Mouse (Mus musculus) embryonic facial prominence, embryonic 14.5 days (tissue): ENCODE data around the gene Atp7a. TPM values are rescaled to one million over a fixed set of nuclear protein-coding genes. Genes with fewer than 3 reads are reported as not detected.

Experiments used
- ATAC-seq: fragments of 200-750 bp; cut with Nextera tagmentation; 2 replicates; pipeline ENCODE4 v1.8.0; 2017; ENCODE audit warnings: low read depth, moderate number of reproducible peaks, moderate TSS enrichment
- DNase-seq: peaks from one replicate; pipeline ENCODE4 v3.0.0-alpha.2; 2015; ENCODE audit warnings: low spot score
- H3K27ac ChIP-seq: fragments of 300-500 bp; sonication (generic); replicated peaks from 2 replicates; pipeline ENCODE4 v1.5.1; 2014; ENCODE audit warnings: low read depth, mild to moderate bottlenecking, low read length, moderate library complexity
- H3K27me3 ChIP-seq: fragments of 300-500 bp; sonication (generic); replicated peaks from 2 replicates; pipeline ENCODE4 v1.6.1; 2014; ENCODE audit warnings: low read length; ENCODE audit not compliant: control insufficient read depth, insufficient read depth
- H3K36me3 ChIP-seq: fragments of 300-500 bp; sonication (generic); 2 replicates; pipeline ENCODE4 v1.6.1; 2014; ENCODE audit warnings: low read length, mixed read lengths; ENCODE audit not compliant: control insufficient read depth, insufficient read depth
- H3K4me1 ChIP-seq: fragments of 300-500 bp; sonication (generic); 2 replicates; pipeline ENCODE4 v1.6.1; 2014; ENCODE audit warnings: antibody characterized with exemption, low read length; ENCODE audit not compliant: control insufficient read depth, insufficient read depth
- H3K4me2 ChIP-seq: fragments of 300-500 bp; sonication (generic); 2 replicates; pipeline ENCODE4 v1.6.1; 2014; ENCODE audit warnings: low read depth, mild to moderate bottlenecking, low read length, moderate library complexity, mixed read lengths
- H3K4me3 ChIP-seq: fragments of 300-500 bp; sonication (generic); 2 replicates; pipeline ENCODE4 v1.5.1; 2014; ENCODE audit warnings: low read depth, mild to moderate bottlenecking, low read length
- H3K9ac ChIP-seq: fragments of 300-500 bp; sonication (generic); 2 replicates; pipeline ENCODE4 v1.6.1; 2014; ENCODE audit warnings: low read depth, mild to moderate bottlenecking, low read length, moderate library complexity, mixed read lengths
- H3K9me3 ChIP-seq: fragments of 300-500 bp; sonication (generic); 2 replicates; pipeline ENCODE4 v1.6.1; 2016; ENCODE audit warnings: low read length; ENCODE audit not compliant: control insufficient read depth
- WGBS: fragments of 180-500 bp; shearing (Covaris S2); extraction: QIAGEN DNeasy Blood & Tissue Kit; methylation state at CpG from one replicate; pipeline ENCODE4 v1.1.7; 2014; 5-methylcytosine and 5-hydroxymethylcytosine counted together
- polyA plus RNA-seq: library from polyadenylated mRNA; unstranded; fragments of >200 nt; fragmentation: Nextera tagmentation; extraction: Ambion mirVana; gene quantifications from 2 replicates; pipeline ENCODE4 v1.2.1, GENCODE M21; 2014

Gene Atp7a
- polyA plus RNA-seq, 1 experiment from 2014 or later, result 28.4 TPM

DNA sequence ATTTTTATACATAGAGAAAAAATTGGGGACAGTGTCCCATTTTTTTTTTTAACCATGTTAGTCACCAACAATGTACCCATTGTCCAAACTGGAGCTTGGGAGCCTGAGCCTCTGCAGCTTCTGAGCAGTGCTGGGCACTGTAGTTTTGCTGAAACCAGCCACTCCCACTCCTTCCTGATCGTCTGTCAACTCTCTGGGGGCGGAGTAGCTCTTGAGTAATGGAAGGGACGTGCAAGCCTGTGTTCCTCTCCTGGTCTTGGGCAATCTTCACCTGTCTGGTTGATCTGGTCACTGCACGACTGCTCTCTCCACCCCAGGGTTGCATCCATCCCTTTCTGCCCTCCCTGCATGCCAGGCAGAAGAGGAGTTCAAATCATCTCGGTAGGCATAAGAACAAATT is 136.9 kb downstream of the Atp7a start:
- H3K9me3 ChIP-seq, result no peaks in the 10 kb centered on the region
- H3K27me3 ChIP-seq, result no peaks in the 10 kb centered on the region
- H3K27ac ChIP-seq, result no peak overlapping the region
- no peak overlapping the region for H3K9ac ChIP-seq
- WGBS, result 61% methylated on average over 5 of the region's 5 CpGs
- H3K4me3 ChIP-seq, result no peak overlapping the region
- H3K4me1 ChIP-seq, result no peaks in the 10 kb centered on the region
- no peaks in the 10 kb centered on the region for H3K36me3 ChIP-seq
- ATAC-seq (no peak), DNase-seq (peak; percentile 16)
- H3K4me2 ChIP-seq, result no peak overlapping the region

DNA sequence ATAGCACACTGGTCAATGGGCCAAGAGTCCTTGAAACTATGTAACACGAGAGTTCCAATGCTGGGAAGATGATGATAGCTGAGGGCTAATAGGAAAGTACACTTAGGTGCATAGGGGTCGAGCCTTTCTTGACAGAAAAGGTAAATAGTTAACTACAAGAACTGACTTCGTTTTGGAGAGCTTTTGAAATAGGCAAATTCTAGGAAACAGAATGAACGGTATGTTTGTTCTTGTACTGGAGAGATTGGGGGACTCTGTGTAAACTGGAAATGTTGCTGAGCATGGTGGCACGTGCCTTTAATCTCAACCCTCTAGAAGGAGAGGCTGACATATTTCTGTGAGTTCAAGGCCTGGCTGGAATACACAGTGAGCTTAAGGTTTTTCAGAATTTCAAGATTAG is 137.5 kb downstream of the Atp7a start:
- Histone ChIP-seq H3K4me3 (no peak overlapping the region), H3K27ac (no peak overlapping the region), H3K9ac (no peak overlapping the region), H3K36me3 (no peaks in the 10 kb centered on the region), H3K9me3 (no peaks in the 10 kb centered on the region), H3K4me1 (no peaks in the 10 kb centered on the region), H3K4me2 (no peak overlapping the region), H3K27me3 (no peaks in the 10 kb centered on the region)
- 68% methylated on average over 5 of the region's 5 CpGs for WGBS
- ATAC-seq (no peak), DNase-seq (no peak)

DNA sequence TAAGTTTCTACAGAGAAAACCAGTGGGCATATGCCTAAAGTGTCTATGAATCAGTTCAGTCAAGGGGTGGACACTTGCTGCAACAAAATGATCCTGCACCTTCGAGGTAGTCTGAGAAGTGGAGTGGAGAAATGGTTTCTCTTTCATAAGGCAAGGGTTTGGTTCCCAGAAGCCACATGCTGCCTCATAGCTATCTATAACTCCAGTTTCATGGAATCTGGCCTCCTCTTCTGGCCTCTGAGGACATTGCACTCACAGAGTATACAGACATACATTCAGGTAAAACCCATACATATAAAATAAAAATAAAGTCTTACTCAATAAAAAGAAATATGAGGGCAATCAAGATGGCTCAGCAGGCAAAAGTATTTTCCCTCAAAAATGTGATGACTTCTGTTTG is 138.0 kb downstream of the Atp7a start:
- Histone ChIP-seq H3K4me3 (no peak overlapping the region), H3K36me3 (no peaks in the 10 kb centered on the region), H3K27ac (no peak overlapping the region), H3K9me3 (no peaks in the 10 kb centered on the region), H3K27me3 (no peaks in the 10 kb centered on the region), H3K9ac (no peak overlapping the region), H3K4me1 (no peaks in the 10 kb centered on the region), H3K4me2 (no peak overlapping the region)
- no peak for ATAC-seq
- 86% methylated on average over 1 of the region's 1 CpGs for WGBS
- no peak for DNase-seq

DNA sequence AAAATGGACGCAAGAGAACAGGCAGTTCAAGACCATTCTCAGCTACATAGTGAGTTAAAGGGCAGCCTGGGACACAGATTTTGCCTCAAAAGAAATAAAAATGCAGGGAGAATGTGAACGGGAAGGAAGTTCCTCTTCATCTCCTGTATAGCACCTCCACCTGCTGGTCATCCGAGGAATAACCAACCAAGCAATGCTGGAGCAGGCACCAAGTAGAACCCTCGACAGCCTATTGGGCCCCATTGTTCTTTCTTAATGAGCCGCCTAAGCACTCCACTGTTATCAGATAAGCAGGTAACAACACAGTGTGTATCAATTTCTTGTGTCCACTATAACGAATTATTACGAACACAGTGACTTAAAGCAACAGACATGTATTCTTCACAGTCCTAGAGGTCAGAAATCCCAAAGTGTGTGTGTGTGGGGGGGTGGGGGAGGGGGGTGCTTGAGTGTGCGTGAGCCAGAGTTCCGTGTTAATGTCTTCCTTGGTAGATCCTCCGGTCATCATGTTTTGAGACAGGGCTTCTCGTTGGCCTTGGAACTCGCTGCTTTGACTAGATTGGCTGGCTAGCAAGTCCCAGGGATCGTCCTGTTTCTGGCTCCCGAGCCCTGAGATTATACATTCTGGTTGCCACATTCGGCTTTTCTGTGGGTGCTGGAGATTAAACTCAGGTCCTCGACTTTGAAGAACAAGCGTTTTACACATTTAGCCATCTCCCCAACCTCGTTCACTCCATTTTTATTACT is 144.2 kb downstream of the Atp7a start:
- H3K4me3 ChIP-seq, result peak overlapping the region; percentile 29
- no peaks in the 10 kb centered on the region for H3K36me3 ChIP-seq
- H3K4me2 ChIP-seq, result peak overlapping the region; percentile 49
- no peaks in the 10 kb centered on the region for H3K27me3 ChIP-seq
- DNase-seq (peak; percentile 81), ATAC-seq (peak; percentile 88)
- H3K9me3 ChIP-seq, result no peaks in the 10 kb centered on the region
- no peak overlapping the region for H3K27ac ChIP-seq
- no peaks in the 10 kb centered on the region for H3K4me1 ChIP-seq
- H3K9ac ChIP-seq, result peak overlapping the region; percentile 40; the same call in 1 of the 2 replicates
- WGBS, result 24% methylated on average over 17 of the region's 18 CpGs

DNA sequence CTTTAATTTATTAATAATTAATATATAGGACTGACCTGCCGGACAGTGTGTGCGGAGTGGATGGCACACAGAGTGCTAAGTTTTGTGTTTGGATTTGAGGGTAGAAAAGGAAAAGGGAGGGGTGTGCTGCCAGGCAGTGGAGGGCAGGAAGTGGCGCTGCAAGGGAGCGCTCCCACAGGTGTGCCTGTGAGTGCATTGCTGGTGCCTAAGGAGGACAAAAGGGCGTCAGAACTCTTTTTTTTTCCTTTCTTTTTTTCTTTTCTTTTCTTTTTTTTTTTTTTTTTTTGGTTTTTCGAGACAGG is 144.7 kb downstream of the Atp7a start:
- peak overlapping the region; percentile 49 for H3K4me2 ChIP-seq
- H3K27me3 ChIP-seq, result no peaks in the 10 kb centered on the region
- WGBS, result 54% methylated on average over 5 of the region's 6 CpGs
- no peaks in the 10 kb centered on the region for H3K9me3 ChIP-seq
- no peaks in the 10 kb centered on the region for H3K4me1 ChIP-seq
- H3K4me3 ChIP-seq, result peak overlapping the region; percentile 29; the same call in 1 of the 2 replicates
- no peak for ATAC-seq
- no peak overlapping the region for H3K27ac ChIP-seq
- no peaks in the 10 kb centered on the region for H3K36me3 ChIP-seq
- peak overlapping the region; percentile 40; the same call in 1 of the 2 replicates for H3K9ac ChIP-seq
- DNase-seq, result no peak

Other genes starting within 250 kb of the Atp7a start
- 124 and 149 TPM in 2 replicates for gene Atrx, start 97.9 kb upstream of the Atp7a start, polyA plus RNA-seq
- 57.7 and 59.5 TPM in 2 replicates for gene Magt1, start 15.4 kb upstream of the Atp7a start, polyA plus RNA-seq
- 417 and 481 TPM in 2 replicates for gene Cox7b, start 11.6 kb upstream of the Atp7a start, polyA plus RNA-seq
- 1.3 and 1.4 TPM in 2 replicates for gene Tlr13, start 115.9 kb downstream of the Atp7a start, polyA plus RNA-seq
- 304 and 338 TPM in 2 replicates for gene Pgk1, start 159.8 kb downstream of the Atp7a start, polyA plus RNA-seq
- 14.0 and 15.1 TPM in 2 replicates for gene Taf9b, start 193.9 kb downstream of the Atp7a start, polyA plus RNA-seq
- not detected in 2 replicates for gene Fnd3c2, start 228.1 kb downstream of the Atp7a start, polyA plus RNA-seq